Mouse (Mus musculus): ENCODE data around the gene Gm49387. TPM values are rescaled to one million over a fixed set of nuclear protein-coding genes. Genes with fewer than 3 reads are reported as not detected.

Gene Gm49387
- polyA plus RNA-seq, 1 experiment from 2014 or later = 0.94 TPM

DNA sequence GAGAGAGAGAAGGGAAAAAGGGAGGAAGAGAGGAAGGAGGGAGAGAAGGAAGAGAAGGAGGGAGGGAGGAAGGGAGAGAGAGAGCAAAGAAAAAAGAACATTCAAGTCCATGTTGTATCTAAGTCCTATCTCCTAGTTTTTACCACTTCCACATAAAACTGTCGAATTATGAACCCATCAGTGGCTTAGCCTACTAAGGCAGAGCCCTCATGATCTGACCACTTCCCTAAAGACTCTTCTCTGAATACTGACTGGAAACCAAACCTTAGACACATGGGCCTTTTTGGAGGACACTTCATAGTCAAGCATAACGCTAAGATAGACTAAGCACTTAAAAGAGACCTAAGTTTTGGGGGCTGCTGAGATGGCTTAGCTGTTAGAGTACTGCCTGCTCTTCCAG is 47.6 kb downstream of the Gm49387 start:
- no peak for ATAC-seq
- no peaks in the 10 kb centered on the region for H3K4me1 ChIP-seq (replicated peaks; ENCODE audit: control insufficient read depth, insufficient read depth, low read length)
- H3K36me3 ChIP-seq (ENCODE audit: control insufficient read depth, insufficient read depth) = no peaks in the 10 kb centered on the region
- 83% methylated on average over 2 of the region's 2 CpGs for WGBS
- H3K9ac ChIP-seq (ENCODE audit: low read depth, low read length) = no peak overlapping the region
- H3K27me3 ChIP-seq (replicated peaks; ENCODE audit: control insufficient read depth, insufficient read depth, low read length) = no peaks in the 10 kb centered on the region
- no peak overlapping the region for H3K27ac ChIP-seq (ENCODE audit: low read depth, low read length)
- TF ChIP-seq CTCF (IDR thresholded peaks at IDR 0.05; ENCODE audit: low read depth) = no peak
- H3K4me3 ChIP-seq (ENCODE audit: low read depth, low read length) = no peak overlapping the region
- H3K9me3 ChIP-seq (ENCODE audit: control insufficient read depth) = no peaks in the 10 kb centered on the region
- H3K4me2 ChIP-seq (replicated peaks; ENCODE audit: low read depth) = no peak overlapping the region

DNA sequence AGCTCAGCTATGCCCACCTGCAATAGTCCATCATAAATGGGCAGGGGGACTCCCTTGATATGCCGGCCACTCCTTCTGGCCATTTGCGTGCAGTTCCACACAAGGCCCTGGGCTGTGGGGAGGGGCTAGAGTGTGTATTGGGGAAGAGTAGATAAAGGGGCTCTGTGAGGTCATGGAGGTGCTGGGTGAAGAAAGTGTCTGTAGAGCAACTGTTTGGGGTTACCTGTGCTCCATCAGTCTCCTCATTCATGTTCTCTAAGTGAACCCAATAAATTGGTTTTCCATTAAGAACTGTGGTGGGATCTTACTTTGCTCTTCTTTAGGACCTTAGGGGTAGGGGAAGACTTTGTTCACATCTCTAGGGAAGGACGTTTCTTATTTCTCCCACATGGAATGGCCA is 49.4 kb downstream of the Gm49387 start, which contains the start of gene Colq:
TSS of gene Colq (minus strand) at position 101 of the 400 bp plus-strand sequence.
- ATAC-seq = no peak
- H3K4me3 ChIP-seq (ENCODE audit: low read depth, low read length) = no peak within 1 kb of the TSS
- H3K9me3 ChIP-seq (ENCODE audit: control insufficient read depth) = no peaks in the 10 kb centered on the region
- no peaks in the 10 kb centered on the region for H3K27me3 ChIP-seq (replicated peaks; ENCODE audit: control insufficient read depth, insufficient read depth, low read length)
- 81% methylated on average over 3 of the region's 3 CpGs for WGBS
- no peaks in the 10 kb centered on the region for H3K4me1 ChIP-seq (replicated peaks; ENCODE audit: control insufficient read depth, insufficient read depth, low read length)
- H3K36me3 ChIP-seq (ENCODE audit: control insufficient read depth, insufficient read depth) = no peaks in the 10 kb centered on the region
- no peak within 1 kb of the TSS for H3K9ac ChIP-seq (ENCODE audit: low read depth, low read length)
- H3K4me2 ChIP-seq (replicated peaks; ENCODE audit: low read depth) = no peak within 1 kb of the TSS
- H3K27ac ChIP-seq (ENCODE audit: low read depth, low read length) = no peak within 1 kb of the TSS
- TF ChIP-seq CTCF (IDR thresholded peaks at IDR 0.05; ENCODE audit: low read depth) = no peak

DNA sequence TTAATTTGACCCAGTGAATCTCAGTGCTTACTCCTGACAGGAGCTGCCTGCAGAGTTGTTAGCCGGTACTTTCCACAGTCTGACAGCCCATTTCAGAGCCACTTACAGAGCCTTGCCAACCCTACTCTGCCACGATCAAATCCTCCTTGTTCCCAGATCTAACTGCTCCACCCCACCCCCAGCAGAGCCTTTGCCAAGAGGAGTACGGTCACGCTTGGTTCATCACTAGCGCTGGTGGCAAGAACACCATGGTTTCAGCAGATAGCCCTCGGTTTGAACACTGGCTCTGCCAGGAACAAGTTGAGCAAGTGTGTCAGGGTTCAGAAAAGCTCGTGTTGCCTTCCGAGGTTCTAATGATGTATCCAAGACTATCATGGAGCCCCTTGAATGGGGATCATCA is 54.2 kb downstream of the Gm49387 start:
- no peak overlapping the region for H3K27ac ChIP-seq (ENCODE audit: low read depth, low read length)
- no peak overlapping the region for H3K4me2 ChIP-seq (replicated peaks; ENCODE audit: low read depth)
- H3K9me3 ChIP-seq (ENCODE audit: control insufficient read depth) = no peaks in the 10 kb centered on the region
- no peak for ATAC-seq
- H3K4me1 ChIP-seq (replicated peaks; ENCODE audit: control insufficient read depth, insufficient read depth, low read length) = no peaks in the 10 kb centered on the region
- no peaks in the 10 kb centered on the region for H3K27me3 ChIP-seq (replicated peaks; ENCODE audit: control insufficient read depth, insufficient read depth, low read length)
- no peak overlapping the region for H3K4me3 ChIP-seq (ENCODE audit: low read depth, low read length)
- WGBS = 85% methylated on average over 8 of the region's 8 CpGs
- no peaks in the 10 kb centered on the region for H3K36me3 ChIP-seq (ENCODE audit: control insufficient read depth, insufficient read depth)
- no peak overlapping the region for H3K9ac ChIP-seq (ENCODE audit: low read depth, low read length)
- no peak for TF ChIP-seq CTCF (IDR thresholded peaks at IDR 0.05; ENCODE audit: low read depth)

GRCm38 (mm10) chr14:31583082-31583481 is 57.6 kb downstream of the Gm49387 start:
- Histone ChIP-seq H3K4me2 (replicated peaks; ENCODE audit: low read depth) (no peak overlapping the region), H3K36me3 (ENCODE audit: control insufficient read depth, insufficient read depth) (no peaks in the 10 kb centered on the region), H3K27ac (ENCODE audit: low read depth, low read length) (no peak overlapping the region), H3K4me3 (ENCODE audit: low read depth, low read length) (no peak overlapping the region), H3K27me3 (replicated peaks; ENCODE audit: control insufficient read depth, insufficient read depth, low read length) (no peaks in the 10 kb centered on the region), H3K9me3 (ENCODE audit: control insufficient read depth) (no peaks in the 10 kb centered on the region), H3K9ac (ENCODE audit: low read depth, low read length) (no peak overlapping the region), H3K4me1 (replicated peaks; ENCODE audit: control insufficient read depth, insufficient read depth, low read length) (no peaks in the 10 kb centered on the region)
- WGBS = 81% methylated on average over 8 of the region's 9 CpGs
- no peak for TF ChIP-seq CTCF (IDR thresholded peaks at IDR 0.05; ENCODE audit: low read depth)
- no peak for ATAC-seq

- Histone ChIP-seq H3K27ac (ENCODE audit: low read depth, low read length) (no peak overlapping the region), H3K4me2 (replicated peaks; ENCODE audit: low read depth) (no peak overlapping the region), H3K9me3 (ENCODE audit: control insufficient read depth) (no peaks in the 10 kb centered on the region), H3K9ac (ENCODE audit: low read depth, low read length) (no peak overlapping the region), H3K27me3 (replicated peaks; ENCODE audit: control insufficient read depth, insufficient read depth, low read length) (no peaks in the 10 kb centered on the region), H3K4me3 (ENCODE audit: low read depth, low read length) (no peak overlapping the region), H3K36me3 (ENCODE audit: control insufficient read depth, insufficient read depth) (no peaks in the 10 kb centered on the region), H3K4me1 (replicated peaks; ENCODE audit: control insufficient read depth, insufficient read depth, low read length) (no peaks in the 10 kb centered on the region)
- no peak for ATAC-seq
- no peak for TF ChIP-seq CTCF (IDR thresholded peaks at IDR 0.05; ENCODE audit: low read depth)
- 47% methylated on average over 9 of the region's 9 CpGs for WGBS
Measured at GRCm38 (mm10) chr14:31577966-31578735, 62.5 kb downstream of the Gm49387 start.

GRCm38 (mm10) chr14:31576846-31577697 is 63.6 kb downstream of the Gm49387 start:
- H3K4me2 ChIP-seq (replicated peaks; ENCODE audit: low read depth) = no peak overlapping the region
- no peak for TF ChIP-seq CTCF (IDR thresholded peaks at IDR 0.05; ENCODE audit: low read depth)
- no peaks in the 10 kb centered on the region for H3K9me3 ChIP-seq (ENCODE audit: control insufficient read depth)
- WGBS = 45% methylated on average over 10 of the region's 10 CpGs
- no peak overlapping the region for H3K9ac ChIP-seq (ENCODE audit: low read depth, low read length)
- no peaks in the 10 kb centered on the region for H3K4me1 ChIP-seq (replicated peaks; ENCODE audit: control insufficient read depth, insufficient read depth, low read length)
- H3K36me3 ChIP-seq (ENCODE audit: control insufficient read depth, insufficient read depth) = no peaks in the 10 kb centered on the region
- no peak for ATAC-seq
- no peak overlapping the region for H3K27ac ChIP-seq (ENCODE audit: low read depth, low read length)
- H3K27me3 ChIP-seq (replicated peaks; ENCODE audit: control insufficient read depth, insufficient read depth, low read length) = no peaks in the 10 kb centered on the region
- H3K4me3 ChIP-seq (ENCODE audit: low read depth, low read length) = no peak overlapping the region

Data from intestine, postnatal 0 days (tissue).